7 mouse cellular contexts compared by ENCODE assay signal in the genomic region with DNA sequence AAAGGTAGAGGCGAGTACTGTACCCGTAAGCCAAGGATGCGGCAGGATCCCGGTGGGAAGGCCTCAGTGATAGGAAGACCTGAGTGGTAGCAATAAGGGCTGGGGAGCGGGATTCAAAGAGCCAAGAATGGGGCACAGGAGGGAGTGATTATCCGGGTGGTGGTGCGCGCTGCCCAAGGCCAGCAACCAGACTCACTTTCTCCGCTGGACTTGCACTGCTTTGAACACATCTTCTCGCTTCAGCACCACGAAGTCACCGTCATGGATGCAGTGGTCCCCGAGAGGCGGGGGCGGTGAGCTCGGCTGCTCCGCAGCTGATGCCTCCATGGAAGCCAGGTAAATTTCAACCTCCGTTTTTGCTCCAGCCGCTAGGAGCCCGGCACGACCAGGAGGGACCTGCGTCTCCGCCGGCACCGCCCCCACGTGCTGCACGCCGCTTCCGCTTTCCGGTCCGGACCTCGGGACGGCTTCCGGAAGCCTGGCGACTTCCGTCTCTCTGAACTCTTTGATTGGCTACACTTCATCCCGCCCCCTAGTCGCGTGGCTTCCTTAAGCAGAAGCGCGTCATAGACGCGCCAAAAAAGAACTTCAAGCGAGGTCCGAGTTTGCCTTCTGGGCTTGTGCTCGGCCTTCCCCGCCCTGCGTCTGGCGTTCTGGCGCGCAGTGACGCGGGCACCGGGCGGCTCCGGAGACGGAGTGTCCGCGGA. TPM values are rescaled to one million over a fixed set of nuclear protein-coding genes. Genes with fewer than 3 reads are reported as not detected.
DNase-seq lines count a peak whose midpoint lies in the region; ATAC-seq lines count a peak whose summit lies in the region.

A gene (minus strand): TSS at position 448 of the 707 bp plus-strand sequence.
A gene (plus strand): TSS at position 534 of the 707 bp plus-strand sequence.

- no peaks in the 10 kb centered on the region for H3K9me3 ChIP-seq in embryonic facial prominence, embryonic 12.5 days
- H3K9me3 ChIP-seq in limb, embryonic 11.5 days (ENCODE audit: control insufficient read depth, low read length) = no peaks in the 10 kb centered on the region
- H3K9me3 ChIP-seq in midbrain, embryonic 14.5 days (ENCODE audit: control insufficient read depth, low read length) = no peaks in the 10 kb centered on the region

- peaks cover 22% of the 10 kb centered on the region for H3K36me3 ChIP-seq in embryonic facial prominence, embryonic 12.5 days
- 0 out of 2 replicates have a peak, but pooled peaks cover 3% of the 10 kb centered on the region for H3K36me3 ChIP-seq in limb, embryonic 11.5 days (ENCODE audit: control insufficient read depth, insufficient read depth, low read length)
- H3K36me3 ChIP-seq in midbrain, embryonic 14.5 days (ENCODE audit: control insufficient read depth, insufficient read depth, low read length) = peaks cover 19% of the 10 kb centered on the region

- no peaks in the 10 kb centered on the region for H3K27me3 ChIP-seq in embryonic facial prominence, embryonic 12.5 days
- no peaks in the 10 kb centered on the region for H3K27me3 ChIP-seq in limb, embryonic 11.5 days (ENCODE audit: control insufficient read depth, insufficient read depth, low read length)
- H3K27me3 ChIP-seq in midbrain, embryonic 14.5 days (ENCODE audit: control insufficient read depth, insufficient read depth, low read length) = no peaks in the 10 kb centered on the region

- DNase-seq in adrenal gland, postnatal 25 days = peak; percentile 91
- peak; percentile 99 for DNase-seq in heart, adult 11 months
- peak; percentile 89 for DNase-seq in kidney, adult 18-20 months
- DNase-seq in limb, embryonic 11.5 days (ENCODE audit: low spot score) = peak; percentile 95
- DNase-seq in midbrain, embryonic 14.5 days = peak; percentile 98
- DNase-seq in spleen, adult 18-20 months = peak; percentile 81 to 84

- WGBS in embryonic facial prominence, embryonic 12.5 days = under 1% methylated on average over 59 of the region's 59 CpGs
- WGBS in limb, embryonic 11.5 days = under 1% methylated on average over 59 of the region's 59 CpGs
- WGBS in midbrain, embryonic 14.5 days = under 1% methylated on average over 59 of the region's 59 CpGs

- peak within 1 kb of the TSS; percentile 63 for H3K4me2 ChIP-seq in embryonic facial prominence, embryonic 12.5 days (replicated peaks)
- peak within 1 kb of the TSS; percentile 78 for H3K4me2 ChIP-seq in limb, embryonic 11.5 days (ENCODE audit: low read depth, severe bottlenecking)
- H3K4me2 ChIP-seq in midbrain, embryonic 14.5 days (ENCODE audit: low read length) = peak within 1 kb of the TSS; percentile 90

- peaks cover 10% of the 10 kb centered on the region for H3K4me1 ChIP-seq in embryonic facial prominence, embryonic 12.5 days
- H3K4me1 ChIP-seq in limb, embryonic 11.5 days (ENCODE audit: control insufficient read depth, insufficient read depth, low read length) = 0 out of 2 replicates have a peak, but pooled peaks cover 4% of the 10 kb centered on the region
- peaks cover 8% of the 10 kb centered on the region for H3K4me1 ChIP-seq in midbrain, embryonic 14.5 days (ENCODE audit: control insufficient read depth, insufficient read depth, low read length)

- H3K4me3 ChIP-seq in embryonic facial prominence, embryonic 12.5 days = peak within 1 kb of the TSS; percentile 87
- peak within 1 kb of the TSS; percentile 67 for H3K4me3 ChIP-seq in limb, embryonic 11.5 days (ENCODE audit: low read depth, low read length)
- peak within 1 kb of the TSS; percentile 78 for H3K4me3 ChIP-seq in midbrain, embryonic 14.5 days (replicated peaks; ENCODE audit: low read depth, low read length)

- peak within 1 kb of the TSS; percentile 80; the same call in 1 of the 2 replicates for H3K27ac ChIP-seq in embryonic facial prominence, embryonic 12.5 days
- H3K27ac ChIP-seq in limb, embryonic 11.5 days (replicated peaks; ENCODE audit: low read depth, low read length) = peak within 1 kb of the TSS; percentile 49; the same call in 1 of the 2 replicates
- 0 out of 2 replicates have a peak within 1 kb of the TSS, but pooled peaks have one; percentile 52 for H3K27ac ChIP-seq in midbrain, embryonic 14.5 days (replicated peaks; ENCODE audit: low read depth, low read length)

- H3K9ac ChIP-seq in embryonic facial prominence, embryonic 12.5 days = peak within 1 kb of the TSS; percentile 76
- H3K9ac ChIP-seq in limb, embryonic 11.5 days (ENCODE audit: low read length) = peak within 1 kb of the TSS; percentile 78
- H3K9ac ChIP-seq in midbrain, embryonic 14.5 days (replicated peaks; ENCODE audit: low read length) = peak within 1 kb of the TSS; percentile 69

- peak; percentile 99 for ATAC-seq in embryonic facial prominence, embryonic 12.5 days (ENCODE audit: insufficient number of reproducible peaks, insufficient read depth, low FRiP score, low TSS enrichment)
- ATAC-seq in limb, embryonic 11.5 days (ENCODE audit: insufficient number of reproducible peaks, low FRiP score, low TSS enrichment, low read depth) = peak; percentile 100
- peak; percentile 100 for ATAC-seq in midbrain, embryonic 14.5 days (ENCODE audit: low FRiP score, low TSS enrichment)

RNA-seq across cellular contexts. Expression of the first gene that starts in this region (rescaled TPM):
- total RNA-seq in adrenal gland, postnatal 25 days (2021) = 21.9 and 25.3 TPM in 2 replicates
- polyA plus RNA-seq in embryonic facial prominence, embryonic 12.5 days (2016; fragmentation: Nextera tagmentation; extraction: Ambion mirVana) = 31.0 and 38.1 TPM in 2 replicates
- 38.2 and 47.6 TPM in 2 replicates for polyA plus RNA-seq in limb, embryonic 11.5 days (2014; fragmentation: Nextera tagmentation; extraction: Ambion mirVana)
- 23.5 and 25.0 TPM in 2 replicates for polyA plus RNA-seq in midbrain, embryonic 14.5 days (2014; fragmentation: Nextera tagmentation; extraction: Ambion mirVana)

RNA-seq across cellular contexts. Expression of the second gene that starts in this region (rescaled TPM):
- 5.8 and 6.6 TPM in 2 replicates for total RNA-seq in adrenal gland, postnatal 25 days (2021)
- 18.4 and 20.3 TPM in 2 replicates for polyA plus RNA-seq in embryonic facial prominence, embryonic 12.5 days (2016; fragmentation: Nextera tagmentation; extraction: Ambion mirVana)
- 26.1 and 26.8 TPM in 2 replicates for polyA plus RNA-seq in limb, embryonic 11.5 days (2014; fragmentation: Nextera tagmentation; extraction: Ambion mirVana)
- 4.6 and 7.1 TPM in 2 replicates for polyA plus RNA-seq in midbrain, embryonic 14.5 days (2014; fragmentation: Nextera tagmentation; extraction: Ambion mirVana)

Comparison
In these comparisons a context has a peak if more than half of its experiments do, and no peak if none do; other contexts are left out.
1. Peak in every context shown above with its lines: DNase-seq, ATAC-seq, H3K4me3 ChIP-seq and H3K27ac ChIP-seq.